Mouse (Mus musculus) 416B (cell line): ENCODE results near the gene Gabrg3.

Source experiments
- DNase-seq: peaks from one replicate; pipeline ENCODE4 v3.0.0; 2011; ENCODE audit warnings: low read depth

The Gabrg3 gene

DNA sequence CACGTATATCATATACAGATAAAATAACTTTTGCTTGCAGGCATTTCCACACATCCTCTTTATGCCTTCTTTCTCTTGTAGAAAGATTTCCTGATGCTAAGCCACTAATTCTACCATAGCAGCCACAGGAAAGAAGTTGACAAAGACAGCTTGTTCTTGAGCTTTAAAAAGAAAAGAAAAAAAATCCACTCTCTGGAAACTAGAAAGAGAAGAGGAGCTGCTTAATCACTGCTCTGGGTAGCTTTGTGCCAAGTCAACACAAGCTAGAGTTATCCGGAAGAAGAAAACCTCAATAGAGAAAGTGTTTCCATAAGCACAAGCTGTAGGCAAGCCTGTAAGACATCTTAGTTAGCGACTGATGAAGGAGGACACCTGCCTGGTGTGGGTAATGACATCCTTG lies 321.6 kb downstream of the Gabrg3 start:
- DNase-seq, result no peak

GRCm38 (mm10) chr7:57050906-57051635 lies 335.9 kb downstream of the Gabrg3 start:
- no peak for DNase-seq

GRCm38 (mm10) chr7:57037861-57038421 lies 349.0 kb downstream of the Gabrg3 start:
- no peak for DNase-seq

DNA sequence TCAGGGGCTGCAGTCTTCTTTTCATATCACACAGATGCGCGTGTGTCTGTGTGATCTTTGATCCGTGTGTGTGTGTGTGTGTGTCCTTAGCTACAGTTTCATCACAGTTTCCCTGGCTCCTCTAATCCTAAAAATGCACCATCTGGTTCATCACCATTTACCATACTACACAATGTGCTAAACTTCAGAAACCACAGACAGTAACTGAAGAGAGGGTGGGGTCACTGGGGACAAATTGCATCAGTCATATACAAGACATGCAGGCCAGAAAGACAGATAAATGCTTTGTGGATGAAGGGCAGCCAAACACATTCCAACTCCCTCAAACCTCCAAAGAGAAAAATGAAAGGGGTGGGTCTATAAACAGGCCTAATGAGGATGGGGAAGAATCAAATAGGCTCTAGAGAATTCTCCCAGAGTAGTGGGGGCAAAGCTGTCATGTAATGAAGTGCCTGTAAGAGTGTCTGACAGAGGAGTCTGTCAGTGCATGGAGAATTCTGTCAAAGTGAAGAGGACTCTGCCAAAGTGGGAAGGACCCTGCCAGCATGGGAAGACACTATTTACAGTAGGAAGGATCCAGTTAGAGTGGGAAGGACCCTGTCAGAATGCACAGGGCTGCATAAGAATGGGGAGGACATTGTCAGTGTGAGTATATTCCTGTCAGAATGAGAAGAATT lies 386.3 kb downstream of the Gabrg3 start:
- no peak for DNase-seq

DNA sequence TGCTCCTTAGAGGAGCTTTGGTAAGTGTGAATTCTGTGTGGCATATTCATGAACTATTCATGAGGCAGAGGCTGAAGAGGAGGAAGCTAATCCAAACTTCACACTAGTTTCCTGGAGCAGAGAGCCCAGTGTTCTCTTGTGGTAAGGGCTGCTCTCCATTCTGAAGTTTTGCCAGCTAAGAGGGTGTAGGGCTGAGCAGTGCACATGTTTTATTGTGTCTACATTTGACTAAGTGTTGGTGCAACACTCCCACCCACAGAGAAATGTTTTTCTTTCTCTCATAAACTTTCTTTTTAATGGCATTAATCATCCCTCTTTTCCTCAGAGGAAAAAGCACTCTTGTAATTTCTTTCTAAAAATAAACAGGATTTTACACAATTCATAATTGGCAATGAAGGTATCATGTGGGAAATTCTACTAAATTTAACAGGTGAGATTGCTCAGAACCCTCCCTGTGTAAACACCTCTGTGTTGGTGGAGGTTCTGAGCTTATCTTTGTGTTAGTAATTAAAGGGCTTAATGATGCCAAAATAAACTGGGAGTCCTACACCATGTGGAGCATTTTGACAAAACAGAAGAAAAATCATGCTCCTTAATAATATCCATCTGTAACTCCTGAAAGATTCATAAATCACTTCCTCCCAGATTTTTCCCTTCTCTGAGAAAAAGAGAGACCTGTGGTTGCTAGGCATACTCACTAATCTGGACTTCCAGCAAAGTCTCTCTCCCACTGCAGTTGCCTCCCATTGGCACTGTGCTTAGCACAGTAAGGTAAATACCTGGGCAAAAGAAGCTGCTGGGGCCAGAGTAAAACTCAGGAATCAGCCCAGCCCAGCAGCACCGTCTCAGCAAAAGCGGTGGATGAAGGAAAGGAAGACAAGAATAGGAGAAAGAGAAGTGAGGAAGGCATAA lies 389.0 kb downstream of the Gabrg3 start:
- DNase-seq, result no peak

- DNase-seq, result peak; percentile 34
These were observed 440.6 kb downstream of the Gabrg3 start for GRCm38 (mm10) chr7:56946398-56946797.

DNA sequence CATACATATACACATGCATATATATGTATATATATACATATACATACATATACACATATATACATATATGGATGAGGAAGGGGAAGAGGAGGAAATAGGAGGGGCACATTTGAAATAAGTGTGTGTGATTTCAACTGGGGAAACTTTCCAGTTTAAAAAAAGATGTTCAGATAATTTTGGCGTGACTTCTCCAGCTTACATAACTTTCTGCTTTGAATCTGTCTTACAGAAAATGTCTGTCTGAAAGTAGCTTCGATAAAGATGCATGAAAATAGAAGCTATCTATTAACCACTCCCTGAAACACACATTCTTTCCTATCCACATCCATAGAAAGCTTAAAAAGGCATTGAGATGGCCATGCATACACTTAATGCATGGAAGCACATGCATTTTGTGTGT lies 445.4 kb downstream of the Gabrg3 start:
- DNase-seq, result no peak

GRCm38 (mm10) chr7:56938020-56938419 lies 449.0 kb downstream of the Gabrg3 start:
- no peak for DNase-seq

- no peak for DNase-seq
These were observed 467.5 kb downstream of the Gabrg3 start for GRCm38 (mm10) chr7:56919499-56919898.

GRCm38 (mm10) chr7:56914862-56915261 lies 472.1 kb downstream of the Gabrg3 start:
- DNase-seq, result no peak

GRCm38 (mm10) chr7:56899762-56900161 lies 487.2 kb downstream of the Gabrg3 start:
- no peak for DNase-seq

GRCm38 (mm10) chr7:56867314-56868075 lies 519.5 kb downstream of the Gabrg3 start:
- no peak for DNase-seq

DNA sequence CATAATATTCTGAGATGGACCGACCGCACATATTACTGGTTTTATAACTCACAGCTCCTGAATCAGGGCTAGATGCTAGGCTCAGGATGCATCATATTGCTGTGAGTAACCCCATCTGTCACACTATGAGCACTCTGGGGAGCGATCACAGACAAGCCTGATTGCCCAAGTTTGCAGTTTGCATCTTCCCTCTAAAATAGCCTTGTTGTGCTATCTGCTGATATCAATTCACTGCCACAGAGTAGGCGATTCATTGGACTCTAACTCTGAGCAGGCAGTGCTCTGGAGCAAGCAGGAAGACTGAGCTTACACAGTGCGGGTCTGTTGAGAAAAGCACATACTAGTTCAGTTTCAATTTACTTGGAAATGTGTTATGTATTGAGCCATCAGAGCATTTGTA lies 543.4 kb downstream of the Gabrg3 start:
- DNase-seq, result no peak

- no peak for DNase-seq
These were observed 561.5 kb downstream of the Gabrg3 start for GRCm38 (mm10) chr7:56825446-56825845.

GRCm38 (mm10) chr7:56801841-56802240 lies 585.1 kb downstream of the Gabrg3 start:
- no peak for DNase-seq

DNA sequence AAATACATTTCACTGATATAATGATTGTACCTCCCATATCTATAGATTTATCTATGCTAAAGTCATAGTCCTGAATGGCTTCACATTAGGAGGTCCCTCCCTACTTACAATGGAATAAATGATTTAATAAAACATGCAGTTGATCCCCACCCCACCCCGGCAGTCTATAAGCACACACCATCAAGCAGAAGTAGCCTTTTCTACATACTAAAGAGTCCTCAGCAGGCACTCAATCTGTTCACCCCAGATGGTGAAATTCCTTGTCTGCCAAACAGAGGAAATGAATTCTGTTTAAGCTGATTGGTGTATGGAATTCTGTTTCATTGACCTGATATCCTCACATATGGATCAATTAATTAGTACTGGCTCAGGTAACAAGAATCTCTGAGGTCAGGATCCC lies 607.9 kb downstream of the Gabrg3 start:
- no peak for DNase-seq

- no peak for DNase-seq
These were observed 618.8 kb downstream of the Gabrg3 start for GRCm38 (mm10) chr7:56768216-56768615.

GRCm38 (mm10) chr7:56767796-56768195 lies 619.2 kb downstream of the Gabrg3 start:
- no peak for DNase-seq

- DNase-seq, result no peak
These were observed 621.2 kb downstream of the Gabrg3 start for GRCm38 (mm10) chr7:56765612-56766445.

GRCm38 (mm10) chr7:56729225-56729624 lies 657.8 kb downstream of the Gabrg3 start:
- no peak for DNase-seq
